Mouse (Mus musculus): ENCODE results near the gene Slc16a2. TPM values are rescaled to one million over a fixed set of nuclear protein-coding genes. Genes with fewer than 3 reads are reported as not detected.

The Slc16a2 gene
- total RNA-seq, 2 experiments from 2014 or later: 10.3 to 14.3 TPM

DNA sequence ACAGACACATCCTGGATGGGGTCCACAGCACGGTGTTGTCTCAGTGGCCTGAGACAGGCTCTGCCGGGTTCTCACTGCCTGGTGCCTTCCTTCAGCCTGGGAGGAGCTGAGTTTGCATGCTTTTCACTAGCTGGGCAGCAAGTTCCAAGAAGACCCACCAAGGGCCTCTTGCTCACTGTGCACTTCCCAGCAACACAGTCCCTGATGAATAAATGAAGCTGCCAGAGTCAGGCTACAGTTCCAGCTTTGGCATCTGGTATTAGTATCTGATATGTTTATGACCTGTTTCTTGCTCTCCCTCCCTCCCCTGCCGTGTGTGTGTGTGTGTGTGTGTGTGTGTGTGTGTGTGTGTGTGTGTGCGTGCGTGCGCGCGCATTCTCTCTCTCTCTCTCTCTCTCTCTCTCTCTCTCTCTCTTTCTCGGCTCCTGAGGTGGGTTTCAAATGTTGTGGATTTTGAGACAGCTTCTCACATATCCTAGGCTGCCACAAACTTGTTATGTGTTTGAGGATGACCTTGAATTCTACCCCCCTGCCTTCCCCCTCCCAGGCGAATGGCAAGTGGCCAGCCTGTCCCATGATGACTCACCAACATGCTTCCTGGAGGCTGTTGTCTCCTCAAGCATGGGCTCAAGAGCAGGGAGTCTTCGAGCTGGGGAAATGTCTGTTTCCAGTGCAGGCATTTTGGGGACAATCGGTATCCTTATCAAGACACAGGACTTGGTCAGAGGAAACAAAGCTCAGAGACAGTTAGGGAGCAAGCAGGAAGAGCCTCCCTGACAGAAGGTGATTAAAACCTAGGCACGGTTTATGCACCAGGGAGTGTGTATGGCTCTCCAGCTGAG, 80.3 kb downstream of the Slc16a2 start:
- peak; percentile 55 to 66 for DNase-seq
- intact Hi-C loops (cut with DNase I): no loop called here

- DNase-seq: no peak
- intact Hi-C loops (cut with DNase I): no loop called here
Measured at GRCm38 (mm10) chrX:103734041-103734625, 87.7 kb downstream of the Slc16a2 start.

DNA sequence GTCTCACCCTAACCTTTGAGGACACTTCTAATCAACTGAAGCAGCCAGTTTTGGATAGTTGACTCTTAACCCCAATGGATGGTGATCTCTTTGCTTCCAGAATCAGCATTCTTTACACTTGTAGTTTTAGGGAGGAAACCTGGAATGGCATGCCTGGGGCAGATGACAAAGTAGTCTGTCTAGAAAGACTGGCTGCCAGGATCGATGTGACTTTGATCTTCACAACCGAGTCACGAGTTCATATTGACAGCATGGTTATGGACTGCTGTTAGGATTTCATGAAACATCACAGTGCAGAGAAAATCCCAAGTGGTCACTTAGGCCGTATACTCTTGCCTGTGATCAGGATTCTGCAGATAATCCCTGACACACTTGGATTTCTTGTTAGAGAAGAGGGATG, 88.7 kb downstream of the Slc16a2 start:
- intact Hi-C loops (cut with DNase I): no loop called here
- no peak for DNase-seq

- DNase-seq: no peak
- intact Hi-C loops (cut with DNase I): no loop called here
Measured at GRCm38 (mm10) chrX:103732033-103732703, 89.6 kb downstream of the Slc16a2 start.

GRCm38 (mm10) chrX:103722437-103722836, 99.3 kb downstream of the Slc16a2 start:
- no peak for DNase-seq
- intact Hi-C loops (cut with DNase I): no loop called here

DNA sequence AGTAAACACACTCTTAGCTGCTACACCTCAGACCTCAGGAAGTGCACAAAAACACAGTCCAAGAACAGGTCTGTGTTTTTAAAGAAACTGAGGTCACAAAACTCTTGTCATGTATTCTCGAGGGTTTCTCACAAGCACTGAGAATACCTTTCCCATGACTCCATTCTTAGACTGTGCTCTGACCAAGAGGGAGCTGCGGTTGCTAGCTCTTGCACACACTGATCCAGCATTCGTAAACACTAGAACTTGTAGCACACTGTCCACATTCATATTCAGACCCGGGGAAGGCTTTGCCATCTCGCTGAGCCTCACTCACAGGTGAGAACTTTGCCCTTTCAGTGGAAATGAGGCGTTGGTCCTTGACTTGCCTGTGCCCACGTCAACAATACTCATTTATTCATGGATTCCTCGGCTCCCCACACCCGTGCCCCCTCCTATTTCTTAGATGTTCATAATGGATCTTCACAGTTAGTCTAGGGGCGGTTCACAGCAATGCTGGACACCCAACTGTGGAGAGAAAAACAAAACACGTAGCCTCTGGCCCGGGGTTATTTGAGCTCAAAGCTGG, 102.1 kb downstream of the Slc16a2 start:
- DNase-seq: no peak
- intact Hi-C loops (cut with DNase I): no loop called here

DNA sequence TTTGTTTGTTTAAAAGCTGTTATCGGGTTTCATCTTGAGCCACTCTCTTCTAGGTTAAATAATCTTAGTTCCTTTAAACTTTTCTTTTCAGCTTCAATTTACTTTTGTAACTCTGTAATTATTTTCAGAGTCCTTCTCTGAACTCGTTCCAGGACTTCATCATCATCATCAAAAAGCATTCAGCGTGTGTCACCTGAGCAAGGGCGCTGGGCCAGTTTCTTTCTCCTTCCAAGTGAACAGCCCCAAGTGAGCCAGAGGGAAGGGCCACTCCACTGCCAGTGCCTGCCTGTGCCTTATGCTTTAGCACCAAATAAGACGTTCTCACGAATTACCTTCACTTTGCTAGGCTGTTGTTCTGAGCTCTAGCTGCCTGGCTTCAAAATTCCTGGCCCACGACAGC, 108.9 kb downstream of the Slc16a2 start:
- intact Hi-C loops (cut with DNase I): no loop called here
- no peak for DNase-seq

DNA sequence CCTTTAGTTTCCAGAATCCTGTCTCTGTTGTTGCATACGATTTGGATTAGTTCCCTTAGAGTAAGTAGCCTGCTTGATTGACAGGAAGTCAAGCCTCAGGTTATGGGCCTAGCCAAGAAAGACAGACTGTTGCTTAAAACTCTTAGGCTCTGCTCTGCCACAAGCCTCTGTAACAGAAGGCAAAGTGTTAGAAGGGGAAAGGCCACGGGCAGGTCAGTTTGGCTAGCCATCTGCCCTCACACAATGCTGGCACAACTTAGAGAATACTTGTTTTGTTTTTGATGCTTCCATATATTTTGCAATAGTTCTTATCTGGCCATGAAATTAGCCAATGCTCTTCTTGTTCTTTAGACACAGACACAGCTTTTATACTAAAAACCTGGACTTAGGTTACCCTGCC, 112.1 kb downstream of the Slc16a2 start:
- intact Hi-C loops (cut with DNase I): no loop called here
- DNase-seq: no peak

DNA sequence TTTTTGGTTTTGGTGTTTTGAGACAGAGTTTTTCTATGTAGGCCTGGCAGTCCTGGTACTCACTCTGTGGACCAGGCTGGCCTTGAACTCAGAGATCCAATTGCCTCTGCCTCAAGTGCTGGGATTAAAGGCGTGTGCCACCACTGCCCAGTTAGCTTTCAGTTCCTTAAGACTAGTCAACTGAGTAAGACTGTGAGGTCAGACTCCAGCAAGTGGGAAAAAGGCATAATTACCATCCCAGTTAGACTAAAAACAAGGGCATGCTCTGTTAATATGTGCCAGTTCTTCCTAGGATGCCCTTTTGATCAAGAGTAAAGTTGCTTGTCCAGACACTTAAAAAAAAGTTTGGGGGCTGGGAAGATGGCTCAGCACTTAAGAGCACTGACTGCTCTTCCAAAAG, 113.2 kb downstream of the Slc16a2 start:
- no peak for DNase-seq
- intact Hi-C loops (cut with DNase I): no loop called here

DNA sequence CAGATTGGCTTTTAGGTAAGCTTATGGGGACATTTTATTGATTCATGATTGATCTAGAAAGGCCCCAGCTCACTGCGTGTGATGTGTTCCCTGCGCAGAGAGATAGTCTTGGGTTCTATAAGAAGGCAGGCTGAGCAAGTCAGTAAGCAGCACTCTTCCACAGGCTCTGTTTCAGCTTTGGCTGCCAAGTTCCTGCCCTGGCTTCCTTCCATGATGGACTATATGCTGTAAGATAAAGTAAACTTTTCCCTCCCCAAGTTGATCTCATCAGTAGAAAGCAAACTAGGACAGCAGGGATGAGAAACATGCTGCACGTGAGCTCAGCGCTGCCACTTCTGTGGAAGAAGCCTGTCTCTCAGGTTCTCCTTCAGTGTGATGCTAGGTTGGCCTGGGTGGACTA, 117.2 kb downstream of the Slc16a2 start:
- intact Hi-C loops (cut with DNase I): no loop called here
- no peak for DNase-seq

- peak in 1 of 2 experiments; percentile 18 for DNase-seq
Measured at GRCm38 (mm10) chrX:103704024-103704423, 117.8 kb downstream of the Slc16a2 start.

DNA sequence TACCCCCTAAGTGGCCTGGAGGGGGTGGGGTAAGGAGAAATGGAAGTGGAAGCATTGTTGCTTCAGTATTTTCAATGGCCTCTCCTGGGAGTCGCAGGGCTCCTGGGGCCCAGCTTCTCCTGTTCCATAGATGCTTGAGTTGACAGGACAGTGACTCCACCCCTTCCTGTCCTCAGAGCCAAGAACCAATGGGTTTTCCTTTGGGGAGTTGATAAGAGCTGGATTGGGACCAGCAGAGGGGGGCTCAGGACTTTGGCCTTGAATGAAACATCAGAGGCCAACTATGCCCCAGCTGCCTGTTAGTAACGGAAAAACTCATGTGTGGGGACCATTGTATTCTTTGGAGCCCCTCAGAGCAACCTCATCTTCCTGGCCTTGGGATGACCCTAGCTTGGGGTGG, 124.0 kb downstream of the Slc16a2 start:
- peak in 1 of 2 experiments; percentile 5 for DNase-seq
- intact Hi-C loops (cut with DNase I): loop anchor here (5.0 kb wide), 1 partner anchor 125 kb away; the partner anchor contains the start of gene Slc16a2

More at GRCm38 (mm10) chrX:103704024-103704423, 117.8 kb downstream of the Slc16a2 start:
- intact Hi-C loops (cut with DNase I): no loop called here

DNA sequence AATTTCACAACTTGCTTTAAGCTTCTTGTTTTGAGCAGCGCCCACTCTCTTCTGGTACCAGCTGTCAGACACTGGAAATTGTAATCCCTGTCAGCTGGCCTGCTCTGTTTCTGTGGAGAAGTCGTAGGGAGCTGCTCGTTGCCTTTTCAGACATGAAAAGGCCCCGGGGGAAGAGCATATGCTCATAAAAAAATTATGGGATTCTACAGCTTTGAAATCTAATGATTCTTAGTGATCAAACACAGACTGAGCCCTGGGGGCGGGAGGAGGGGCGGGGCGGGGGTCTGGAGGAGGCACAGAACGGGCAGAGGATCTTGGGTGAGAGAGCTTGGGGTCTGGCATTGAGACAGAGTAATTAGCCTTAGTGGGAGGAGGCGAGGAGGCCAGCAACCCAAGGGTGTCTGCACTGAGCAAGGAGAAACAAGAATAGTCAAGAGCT, 125.7 kb downstream of the Slc16a2 start:
- intact Hi-C loops (cut with DNase I): loop anchor here (5.0 kb wide), 1 partner anchor 126 kb away; the partner anchor contains the start of gene Slc16a2

GRCm38 (mm10) chrX:103695165-103695996, 126.4 kb downstream of the Slc16a2 start:
- intact Hi-C loops (cut with DNase I): loop anchor here (1.0 to 5.0 kb wide), 2 partner anchors 127 to 150 kb away; partner anchors contain the start of gene Slc16a2
- peak; percentile 63 to 66 for DNase-seq

More for the DNA sequence above, 125.7 kb downstream of the Slc16a2 start:
- DNase-seq: no peak

DNA sequence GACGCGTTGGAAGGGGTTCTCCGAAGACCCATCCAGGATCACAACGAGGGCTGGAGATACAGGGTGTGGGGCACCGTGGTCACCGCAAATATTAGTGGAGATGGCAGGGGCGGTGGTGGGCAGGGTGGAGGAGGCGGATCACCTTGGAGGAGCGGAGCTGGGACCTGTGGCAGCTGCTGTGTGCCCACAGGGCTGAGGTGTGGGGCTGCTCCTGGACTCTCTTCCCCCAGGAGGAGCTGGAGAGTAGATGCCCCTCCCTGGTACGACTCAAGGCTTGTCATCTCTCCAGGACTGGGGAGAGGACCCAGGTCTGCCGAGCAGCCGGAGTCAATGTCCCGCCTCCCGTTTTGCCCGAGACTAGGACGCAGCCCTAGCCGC, 127.0 kb downstream of the Slc16a2 start:
- intact Hi-C loops (cut with DNase I): loop anchor here (1.0 to 5.0 kb wide), 2 partner anchors 128 to 151 kb away; partner anchors contain the start of gene Slc16a2
- peak in 1 of 2 experiments; percentile 9 for DNase-seq

DNA sequence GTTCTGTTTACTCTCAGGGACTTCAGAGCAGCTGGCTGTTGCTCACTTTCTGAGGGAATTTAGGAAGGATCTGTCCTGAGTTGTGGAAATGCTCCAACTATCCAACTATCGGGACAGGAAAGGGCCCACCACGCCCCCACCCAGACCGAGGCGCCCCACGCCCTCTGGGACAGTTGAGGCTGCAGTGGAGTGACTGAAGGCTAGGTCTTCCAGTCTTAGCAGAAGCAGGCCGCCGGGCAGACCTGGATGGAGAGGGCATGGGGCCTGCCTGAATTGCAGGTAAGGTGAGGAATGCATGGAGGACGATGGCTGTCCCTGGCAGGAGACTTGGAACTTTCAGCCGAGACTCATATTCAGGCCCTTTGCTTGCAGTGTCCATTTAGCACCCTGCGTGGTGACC, 127.4 kb downstream of the Slc16a2 start:
- intact Hi-C loops (cut with DNase I): no loop called here
- DNase-seq: no peak

- intact Hi-C loops (cut with DNase I): no loop called here
- DNase-seq: no peak
Measured at GRCm38 (mm10) chrX:103692916-103693315, 128.9 kb downstream of the Slc16a2 start.

GRCm38 (mm10) chrX:103688551-103688950, 133.2 kb downstream of the Slc16a2 start:
- intact Hi-C loops (cut with DNase I): no loop called here
- DNase-seq: no peak

GRCm38 (mm10) chrX:103674674-103675073, 147.1 kb downstream of the Slc16a2 start:
- DNase-seq: peak in 1 of 2 experiments; percentile 7
- intact Hi-C loops (cut with DNase I): loop anchor here (5.0 kb wide), 2 partner anchors 47 to 192 kb away; no protein-coding TSS in a partner anchor

DNA sequence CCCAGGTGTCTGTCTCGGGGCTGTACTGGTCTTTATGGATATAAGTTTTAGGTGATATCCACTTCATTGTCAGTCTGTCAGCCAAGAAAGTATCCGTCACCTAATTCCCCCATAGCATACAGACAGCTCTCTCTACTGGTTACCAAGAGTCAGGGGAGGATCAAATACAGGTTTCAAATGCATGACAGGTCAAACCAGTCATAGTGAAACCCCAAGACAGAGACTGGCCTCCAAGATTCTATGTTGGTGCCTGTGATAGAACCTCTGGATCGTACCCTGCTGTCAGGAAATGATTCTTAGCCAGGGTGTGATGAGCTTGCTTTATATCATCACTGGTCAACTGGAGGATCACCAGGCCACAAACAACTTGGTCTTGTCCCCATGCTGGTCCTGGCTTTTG, 148.0 kb downstream of the Slc16a2 start:
- no peak for DNase-seq
- intact Hi-C loops (cut with DNase I): loop anchor here (5.0 kb wide), 2 partner anchors 46 to 191 kb away; no protein-coding TSS in a partner anchor
